Mouse (Mus musculus): ENCODE results near the gene Klf7.

DNA sequence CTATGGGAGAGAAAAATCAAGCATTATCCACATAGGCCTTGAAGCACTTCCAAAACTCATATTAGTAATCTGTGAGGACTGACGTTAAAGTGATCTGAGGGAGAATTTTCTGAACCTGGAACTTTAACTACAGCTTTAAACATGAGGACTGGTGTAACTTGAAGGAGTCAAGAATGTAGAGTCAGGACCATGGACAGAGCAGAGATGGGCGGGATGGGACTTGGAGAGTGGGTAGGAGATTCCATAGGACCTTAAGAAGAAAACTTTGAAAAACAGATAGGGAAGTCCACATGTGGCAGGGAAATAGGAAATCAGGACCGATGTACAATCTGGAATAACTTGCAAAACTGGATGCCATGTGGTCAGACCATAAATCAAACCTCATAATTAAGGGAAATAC is 36.7 kb upstream of the Klf7 start:
- no peak for TF ChIP-seq CTCF (IDR thresholded peaks at IDR 0.05)
- no peak for TF ChIP-seq EP300 (IDR thresholded peaks at IDR 0.05)
